In the genomic region with DNA sequence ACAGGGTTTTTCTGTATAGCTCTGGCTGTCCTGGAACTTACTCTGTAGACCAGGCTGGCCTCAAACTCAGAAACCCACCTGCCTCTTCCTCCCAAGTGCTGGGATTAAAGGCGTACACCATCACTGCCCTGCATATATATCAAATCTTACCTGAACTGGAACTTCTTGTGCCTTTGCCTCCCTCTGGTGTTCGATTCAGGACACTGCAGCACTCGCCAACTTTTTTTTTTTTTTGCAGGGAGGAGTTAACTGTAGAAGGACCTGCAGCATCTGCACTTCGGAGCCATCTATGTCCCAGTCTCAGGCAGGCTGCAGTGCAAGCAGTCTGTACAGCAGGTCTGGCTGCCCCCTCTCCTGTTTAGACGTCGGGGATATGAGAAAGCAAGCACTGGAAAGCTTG, we compare ENCODE assay signal across 8 mouse cellular contexts.
DNase-seq lines count a peak whose midpoint lies in the region; ATAC-seq and TF ChIP-seq lines count a peak whose summit lies in the region.

No protein-coding gene starts in this region.

- no peak overlapping the region for H3K4me3 ChIP-seq in forebrain, embryonic 10.5 days
- H3K4me3 ChIP-seq in forebrain, embryonic 12.5 days (replicated peaks), result no peak overlapping the region
- no peak overlapping the region for H3K4me3 ChIP-seq in hindbrain, postnatal 0 days (ENCODE audit: low read length)
- H3K4me3 ChIP-seq in limb, embryonic 10.5 days, result no peak overlapping the region

- no peak for ATAC-seq in forebrain, embryonic 12.5 days (ENCODE audit: low FRiP score)
- no peak for ATAC-seq in hindbrain, postnatal 0 days

- no peaks in the 10 kb centered on the region for H3K36me3 ChIP-seq in forebrain, embryonic 10.5 days (replicated peaks)
- H3K36me3 ChIP-seq in forebrain, embryonic 12.5 days (replicated peaks), result no peaks in the 10 kb centered on the region
- no peaks in the 10 kb centered on the region for H3K36me3 ChIP-seq in hindbrain, postnatal 0 days (ENCODE audit: insufficient read depth, low read length)
- no peaks in the 10 kb centered on the region for H3K36me3 ChIP-seq in limb, embryonic 10.5 days
- H3K36me3 ChIP-seq in splenic B cell, adult 2 months (ENCODE audit: control insufficient read depth, insufficient read depth, low read length, poor library complexity, severe bottlenecking), result no peaks in the 10 kb centered on the region

- H3K27me3 ChIP-seq in forebrain, embryonic 10.5 days (ENCODE audit: poor library complexity, severe bottlenecking), result no peaks in the 10 kb centered on the region
- H3K27me3 ChIP-seq in forebrain, embryonic 12.5 days, result no peaks in the 10 kb centered on the region
- H3K27me3 ChIP-seq in hindbrain, postnatal 0 days (ENCODE audit: insufficient read depth, low read length), result no peaks in the 10 kb centered on the region
- no peaks in the 10 kb centered on the region for H3K27me3 ChIP-seq in limb, embryonic 10.5 days (ENCODE audit: low read depth, poor library complexity, severe bottlenecking)
- no peaks in the 10 kb centered on the region for H3K27me3 ChIP-seq in splenic B cell, adult 2 months (ENCODE audit: control insufficient read depth, insufficient read depth, low read length, poor library complexity, severe bottlenecking)

- H3K4me1 ChIP-seq in forebrain, embryonic 10.5 days, result no peaks in the 10 kb centered on the region
- H3K4me1 ChIP-seq in forebrain, embryonic 12.5 days, result no peaks in the 10 kb centered on the region
- H3K4me1 ChIP-seq in hindbrain, postnatal 0 days (ENCODE audit: insufficient read depth, low read length), result no peaks in the 10 kb centered on the region
- H3K4me1 ChIP-seq in limb, embryonic 10.5 days, result no peaks in the 10 kb centered on the region

- peak; percentile 79 for TF ChIP-seq CTCF in hindbrain, postnatal 0 days (IDR thresholded peaks at IDR 0.05; ENCODE audit: low read depth)

- H3K9ac ChIP-seq in forebrain, embryonic 12.5 days, result no peak overlapping the region
- H3K9ac ChIP-seq in hindbrain, postnatal 0 days (replicated peaks; ENCODE audit: low read length), result no peak overlapping the region

- H3K9me3 ChIP-seq in forebrain, embryonic 10.5 days, result no peaks in the 10 kb centered on the region
- no peaks in the 10 kb centered on the region for H3K9me3 ChIP-seq in forebrain, embryonic 12.5 days
- H3K9me3 ChIP-seq in hindbrain, postnatal 0 days (ENCODE audit: low read length), result no peaks in the 10 kb centered on the region
- no peaks in the 10 kb centered on the region for H3K9me3 ChIP-seq in limb, embryonic 10.5 days (replicated peaks)

- no peak overlapping the region for H3K4me2 ChIP-seq in forebrain, embryonic 12.5 days
- H3K4me2 ChIP-seq in hindbrain, postnatal 0 days (ENCODE audit: low read depth, low read length), result no peak overlapping the region

- WGBS in forebrain, embryonic 10.5 days, result 18% methylated on average over 6 of the region's 6 CpGs
- WGBS in forebrain, embryonic 12.5 days, result 14% methylated on average over 6 of the region's 6 CpGs
- 14% methylated on average over 6 of the region's 6 CpGs for WGBS in hindbrain, postnatal 0 days
- WGBS in limb, embryonic 10.5 days, result 18% methylated on average over 6 of the region's 6 CpGs

- no peak overlapping the region for H3K27ac ChIP-seq in forebrain, embryonic 10.5 days
- H3K27ac ChIP-seq in forebrain, embryonic 12.5 days, result no peak overlapping the region
- H3K27ac ChIP-seq in hindbrain, postnatal 0 days, result no peak overlapping the region
- H3K27ac ChIP-seq in limb, embryonic 10.5 days, result no peak overlapping the region

- peak; percentile 47 for DNase-seq in forebrain, embryonic 10.5 days (ENCODE audit: extremely low spot score, low spot score)
- DNase-seq in ovary, postnatal 14 days (ENCODE audit: low spot score), result peak; percentile 8
- no peak for DNase-seq in ovary, postnatal 10 days (ENCODE audit: low spot score)
- DNase-seq in cerebellum, adult 8-10 months, result peak; percentile 9
- peak; percentile 63 for DNase-seq in hindbrain, postnatal 0 days (ENCODE audit: low spot score)
- DNase-seq in limb, embryonic 10.5 days (ENCODE audit: low spot score), result peak; percentile 62
- peak; percentile 42 for DNase-seq in splenic B cell, adult 2 months (ENCODE audit: low read depth, low spot score)
